Mouse (Mus musculus) kidney, embryonic 16.5 days (tissue): ENCODE measurements around the gene Nin. TPM values are rescaled to one million over a fixed set of nuclear protein-coding genes. Genes with fewer than 3 reads are reported as not detected.

Experiments
- ATAC-seq: fragments of 200-750 bp; cut with Nextera tagmentation; 2 replicates; pipeline ENCODE4 v1.8.0; 2017; ENCODE audit warnings: moderate TSS enrichment; ENCODE audit not compliant: low FRiP score, low TSS enrichment
- H3K27ac ChIP-seq: fragments of 300-500 bp; sonication (generic); 2 replicates; pipeline ENCODE4 v1.5.1; 2014; ENCODE audit warnings: low read length
- H3K27me3 ChIP-seq: fragments of 300-500 bp; sonication (generic); 2 replicates; pipeline ENCODE4 v1.6.1; 2014; ENCODE audit warnings: low read length, control low read depth, mixed read lengths; ENCODE audit not compliant: insufficient read depth
- H3K36me3 ChIP-seq: fragments of 300-500 bp; sonication (generic); 2 replicates; pipeline ENCODE4 v1.6.1; 2014; ENCODE audit warnings: low read length, control low read depth, mixed read lengths; ENCODE audit not compliant: insufficient read depth
- H3K4me1 ChIP-seq: fragments of 300-500 bp; sonication (generic); 2 replicates; pipeline ENCODE4 v1.6.1; 2014; ENCODE audit warnings: low read length, control low read depth, mixed read lengths; ENCODE audit not compliant: insufficient read depth
- H3K4me2 ChIP-seq: fragments of 300-500 bp; sonication (generic); replicated peaks from 2 replicates; pipeline ENCODE4 v1.6.1; 2014; ENCODE audit warnings: low read depth, low read length
- H3K4me3 ChIP-seq: fragments of 300-500 bp; sonication (generic); 2 replicates; pipeline ENCODE4 v1.5.1; 2014; ENCODE audit warnings: mild to moderate bottlenecking, low read length
- H3K9ac ChIP-seq: fragments of 300-500 bp; sonication (generic); replicated peaks from 2 replicates; pipeline ENCODE4 v1.6.1; 2014; ENCODE audit warnings: low read length
- H3K9me3 ChIP-seq: fragments of 300-500 bp; sonication (generic); 2 replicates; pipeline ENCODE4 v1.6.1; 2016; ENCODE audit warnings: low read length, control low read depth
- WGBS: fragments of 180-500 bp; shearing (Covaris S2); extraction: QIAGEN DNeasy Blood & Tissue Kit; methylation state at CpG from one replicate; pipeline ENCODE4 v1.1.7; 2014; 5-methylcytosine and 5-hydroxymethylcytosine counted together
- polyA plus RNA-seq: library from polyadenylated mRNA; unstranded; fragments of >200 nt; fragmentation: Nextera tagmentation; extraction: Ambion mirVana; gene quantifications from 2 replicates; pipeline ENCODE4 v1.2.1, GENCODE M21; 2015

Nin gene
- polyA plus RNA-seq, 1 experiment from 2014 or later, result 12.0 TPM

DNA sequence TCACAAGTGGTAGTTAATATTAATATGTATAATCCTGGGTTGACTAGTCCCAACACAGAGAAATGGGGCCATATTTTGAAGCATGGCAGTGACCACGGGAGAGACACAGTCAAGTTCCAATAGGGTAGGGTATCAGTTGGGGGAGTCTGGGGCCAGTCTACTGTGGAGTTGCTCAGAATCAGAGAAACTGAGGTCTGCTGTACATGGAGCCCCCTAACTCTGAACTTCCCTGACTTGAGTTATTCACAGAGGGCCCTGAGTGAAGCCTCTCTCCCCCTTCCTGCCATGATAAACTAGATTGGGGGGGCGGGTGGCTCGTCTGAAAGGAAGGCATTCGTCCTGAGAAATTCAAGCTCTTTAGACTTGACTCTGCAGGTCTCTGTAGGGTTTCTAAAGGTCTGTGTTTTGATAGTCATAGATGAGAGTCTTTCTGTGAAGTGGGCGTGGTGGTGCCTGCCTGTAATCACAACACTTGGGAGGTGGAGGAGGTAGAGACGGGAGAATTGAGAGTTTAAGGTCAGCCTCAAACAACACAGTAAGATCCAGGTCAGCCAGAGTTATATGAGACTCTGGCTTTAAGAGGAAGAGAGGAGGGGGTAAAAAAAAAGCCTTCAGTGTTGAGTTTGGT is 20.1 kb downstream of the Nin start:
- H3K9me3 ChIP-seq, result no peaks in the 10 kb centered on the region
- H3K9ac ChIP-seq, result no peak overlapping the region
- H3K27me3 ChIP-seq, result no peaks in the 10 kb centered on the region
- no peak overlapping the region for H3K4me3 ChIP-seq
- no peak overlapping the region for H3K27ac ChIP-seq
- no peak overlapping the region for H3K4me2 ChIP-seq
- 38% methylated on average over 6 of the region's 6 CpGs for WGBS
- H3K4me1 ChIP-seq, result peaks cover 17% of the 10 kb centered on the region; the same call in 1 of the 2 replicates
- H3K36me3 ChIP-seq, result 0 out of 2 replicates have a peak, but pooled peaks cover 5% of the 10 kb centered on the region
- ATAC-seq, result peak; percentile 66

DNA sequence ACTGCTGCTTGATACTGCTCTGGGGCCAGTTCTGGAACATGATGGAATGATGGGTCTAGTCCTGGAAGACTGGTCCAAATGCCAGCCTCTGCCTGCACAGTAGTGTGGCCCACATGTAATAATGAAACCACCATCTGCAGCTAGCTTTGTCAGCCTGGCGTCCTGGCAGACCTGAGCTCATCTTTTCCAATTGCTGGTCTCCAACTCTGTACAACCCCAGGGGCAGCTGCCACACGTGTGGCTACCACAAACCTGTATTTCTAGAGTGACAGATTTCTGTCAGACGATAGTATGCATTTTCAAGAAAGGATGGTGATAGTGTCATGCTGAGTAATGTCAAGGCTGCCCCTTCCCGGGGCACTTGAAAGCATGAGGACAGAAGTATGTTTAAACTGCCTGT is 25.2 kb downstream of the Nin start:
- H3K9me3 ChIP-seq, result no peaks in the 10 kb centered on the region; the same call in 1 of the 2 replicates
- H3K27me3 ChIP-seq, result no peaks in the 10 kb centered on the region
- H3K4me3 ChIP-seq, result no peak overlapping the region
- peaks cover 9% of the 10 kb centered on the region for H3K36me3 ChIP-seq
- H3K27ac ChIP-seq, result no peak overlapping the region
- WGBS, result 88% methylated on average over 4 of the region's 4 CpGs
- H3K4me2 ChIP-seq, result no peak overlapping the region
- no peak for ATAC-seq
- H3K9ac ChIP-seq, result no peak overlapping the region
- peaks cover 9% of the 10 kb centered on the region; the same call in 1 of the 2 replicates for H3K4me1 ChIP-seq

GRCm38 (mm10) chr12:70085351-70085750 is 28.2 kb downstream of the Nin start:
- no peak overlapping the region for H3K4me3 ChIP-seq
- peaks cover 7% of the 10 kb centered on the region for H3K36me3 ChIP-seq
- no peak overlapping the region for H3K27ac ChIP-seq
- no peaks in the 10 kb centered on the region for H3K4me1 ChIP-seq
- 68% methylated on average over 3 of the region's 3 CpGs for WGBS
- no peak overlapping the region for H3K9ac ChIP-seq
- ATAC-seq, result no peak
- no peaks in the 10 kb centered on the region for H3K27me3 ChIP-seq
- H3K4me2 ChIP-seq, result no peak overlapping the region
- no peaks in the 10 kb centered on the region; the same call in 1 of the 2 replicates for H3K9me3 ChIP-seq

DNA sequence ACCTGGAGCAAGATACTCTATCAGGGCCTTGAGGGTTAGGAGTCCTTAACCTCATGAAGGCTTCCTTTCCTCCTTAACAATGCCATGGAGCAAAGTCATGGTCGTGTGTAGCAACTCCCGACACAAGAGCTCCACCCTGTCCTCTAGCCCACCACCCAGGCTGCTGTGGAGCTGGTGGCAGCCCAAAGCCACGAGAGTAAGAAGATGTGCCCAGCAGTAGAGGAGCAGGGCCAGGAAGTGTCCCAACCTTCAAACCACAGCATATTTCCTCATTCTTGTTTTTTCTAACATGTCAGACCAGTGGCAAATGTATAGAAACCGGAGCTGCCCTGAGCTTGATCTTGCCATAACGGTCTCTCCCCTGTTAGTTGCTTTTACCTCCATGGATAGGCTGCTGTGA is 29.3 kb downstream of the Nin start:
- no peak overlapping the region for H3K4me3 ChIP-seq
- no peak overlapping the region for H3K4me2 ChIP-seq
- H3K36me3 ChIP-seq, result peaks cover 4% of the 10 kb centered on the region
- 93% methylated on average over 5 of the region's 5 CpGs for WGBS
- no peaks in the 10 kb centered on the region for H3K4me1 ChIP-seq
- no peaks in the 10 kb centered on the region for H3K27me3 ChIP-seq
- H3K9me3 ChIP-seq, result no peaks in the 10 kb centered on the region; the same call in 1 of the 2 replicates
- no peak overlapping the region for H3K9ac ChIP-seq
- H3K27ac ChIP-seq, result no peak overlapping the region
- ATAC-seq, result no peak

- ATAC-seq, result no peak
- whole genome bisulfite sequencing, result 92% methylated on average over 4 of the region's 4 CpGs
These were observed 29.8 kb downstream of the Nin start for GRCm38 (mm10) chr12:70083737-70084136.

GRCm38 (mm10) chr12:70082935-70083532 is 30.5 kb downstream of the Nin start:
- Histone ChIP-seq H3K4me1 (no peaks in the 10 kb centered on the region), H3K9me3 (no peaks in the 10 kb centered on the region; the same call in 1 of the 2 replicates), H3K27ac (no peak overlapping the region), H3K4me2 (no peak overlapping the region), H3K9ac (no peak overlapping the region), H3K27me3 (no peaks in the 10 kb centered on the region), H3K36me3 (peaks cover 4% of the 10 kb centered on the region), H3K4me3 (no peak overlapping the region)
- WGBS, result 95% methylated on average over 3 of the region's 3 CpGs
- ATAC-seq, result no peak

More at GRCm38 (mm10) chr12:70083737-70084136, 29.8 kb downstream of the Nin start:
- Histone ChIP-seq H3K27ac (no peak overlapping the region), H3K4me1 (no peaks in the 10 kb centered on the region), H3K27me3 (no peaks in the 10 kb centered on the region), H3K4me2 (no peak overlapping the region), H3K9ac (no peak overlapping the region), H3K4me3 (no peak overlapping the region), H3K9me3 (no peaks in the 10 kb centered on the region; the same call in 1 of the 2 replicates), H3K36me3 (peaks cover 4% of the 10 kb centered on the region)

DNA sequence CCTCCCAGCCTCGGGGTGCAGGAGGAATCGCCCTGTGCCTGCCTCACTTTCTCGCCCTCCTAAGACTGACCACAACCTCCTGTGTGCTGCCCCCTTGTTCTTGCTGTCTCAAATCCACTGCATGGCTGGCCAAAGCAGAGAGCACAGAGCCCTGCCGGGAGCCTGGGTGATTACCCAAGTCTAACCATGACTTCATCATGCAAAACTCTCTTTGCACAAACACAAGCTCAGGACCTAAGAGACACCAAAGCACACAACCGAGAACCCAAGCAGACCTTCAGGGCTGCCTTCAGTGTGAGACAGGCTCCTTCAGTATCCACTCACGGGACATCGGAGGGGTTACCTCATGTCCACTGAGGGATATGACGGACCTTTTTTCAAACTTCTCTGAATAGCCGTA is 31.0 kb downstream of the Nin start:
- Histone ChIP-seq H3K27ac (no peak overlapping the region), H3K4me3 (no peak overlapping the region), H3K9me3 (no peaks in the 10 kb centered on the region; the same call in 1 of the 2 replicates), H3K27me3 (no peaks in the 10 kb centered on the region), H3K36me3 (peaks cover 4% of the 10 kb centered on the region), H3K4me2 (no peak overlapping the region), H3K9ac (no peak overlapping the region), H3K4me1 (no peaks in the 10 kb centered on the region)
- no peak for ATAC-seq
- WGBS, result 91% methylated on average over 9 of the region's 9 CpGs

DNA sequence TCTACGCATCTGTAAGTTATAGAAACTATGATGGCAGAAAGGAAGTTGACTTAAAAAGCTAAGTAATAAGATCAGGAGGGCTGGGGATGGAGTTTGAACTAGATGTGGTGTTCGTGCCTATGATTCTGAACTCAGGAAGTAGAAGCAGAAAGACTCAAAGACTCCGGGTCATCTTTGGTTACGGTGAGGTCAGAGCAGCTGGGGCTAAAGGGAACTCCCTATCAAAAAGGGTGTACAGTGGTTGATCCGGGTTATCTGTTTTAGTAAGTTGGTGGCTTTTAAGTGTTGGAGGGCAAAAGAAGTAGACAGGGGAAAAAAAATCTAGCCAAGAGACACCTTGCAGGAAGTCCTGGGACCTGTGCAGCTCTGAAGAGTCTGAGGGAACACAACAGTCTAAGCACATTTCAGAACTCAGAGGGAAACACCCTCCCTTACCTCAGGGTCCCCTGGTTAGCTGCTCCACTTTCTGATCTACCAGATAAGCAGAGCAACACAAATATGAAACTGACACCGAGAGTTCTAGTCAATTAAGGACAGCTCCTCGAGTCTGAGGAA is 35.0 kb downstream of the Nin start:
- no peak overlapping the region for H3K9ac ChIP-seq
- H3K36me3 ChIP-seq, result peaks cover 7% of the 10 kb centered on the region
- H3K4me3 ChIP-seq, result no peak overlapping the region
- H3K9me3 ChIP-seq, result no peaks in the 10 kb centered on the region
- no peak overlapping the region for H3K27ac ChIP-seq
- H3K4me1 ChIP-seq, result no peaks in the 10 kb centered on the region
- 73% methylated on average over 7 of the region's 7 CpGs for WGBS
- no peak overlapping the region for H3K4me2 ChIP-seq
- no peaks in the 10 kb centered on the region for H3K27me3 ChIP-seq
- no peak for ATAC-seq

- Histone ChIP-seq H3K4me1 (no peaks in the 10 kb centered on the region), H3K4me3 (no peak overlapping the region), H3K9me3 (no peaks in the 10 kb centered on the region), H3K27me3 (no peaks in the 10 kb centered on the region), H3K27ac (no peak overlapping the region), H3K36me3 (peaks cover 7% of the 10 kb centered on the region), H3K4me2 (no peak overlapping the region), H3K9ac (no peak overlapping the region)
- 92% methylated on average over 11 of the region's 11 CpGs for WGBS
- no peak for ATAC-seq
These were observed 37.0 kb downstream of the Nin start for GRCm38 (mm10) chr12:70076493-70076892.

DNA sequence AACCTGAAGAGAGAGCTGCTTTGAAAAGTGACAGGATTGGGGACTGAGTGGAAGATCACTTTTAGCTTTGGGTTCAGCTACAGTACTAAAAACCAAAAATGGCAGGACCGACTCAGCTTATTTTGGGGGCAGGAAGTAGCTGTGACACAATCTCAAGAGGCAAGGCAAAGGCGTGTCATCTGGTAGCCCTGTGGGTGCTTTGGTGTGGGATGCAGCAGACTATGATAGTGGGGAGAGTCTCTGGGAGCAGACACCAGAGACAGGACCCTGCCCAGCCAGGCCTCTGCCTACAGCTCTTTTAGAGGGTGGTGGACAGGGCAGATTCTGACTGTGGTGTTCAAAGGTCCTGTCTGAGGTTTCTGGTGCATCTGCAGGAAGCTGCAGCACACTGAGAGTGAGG is 38.5 kb downstream of the Nin start:
- no peak overlapping the region for H3K27ac ChIP-seq
- ATAC-seq, result no peak
- H3K4me3 ChIP-seq, result no peak overlapping the region
- no peak overlapping the region for H3K4me2 ChIP-seq
- H3K9me3 ChIP-seq, result no peaks in the 10 kb centered on the region
- H3K36me3 ChIP-seq, result peaks cover 7% of the 10 kb centered on the region
- H3K4me1 ChIP-seq, result 0 out of 2 replicates have a peak, but pooled peaks cover 6% of the 10 kb centered on the region
- WGBS, result 89% methylated on average over 2 of the region's 2 CpGs
- H3K27me3 ChIP-seq, result no peaks in the 10 kb centered on the region
- H3K9ac ChIP-seq, result no peak overlapping the region
